Mouse (Mus musculus) hindbrain, embryonic 16.5 days (tissue): Measurements from ENCODE around the gene Vps25. TPM values are rescaled to one million over a fixed set of nuclear protein-coding genes. Genes with fewer than 3 reads are reported as not detected.

Experiments used
- ATAC-seq: fragments of 200-750 bp; cut with Nextera tagmentation; 2 replicates; pipeline ENCODE4 v1.8.0; 2017; ENCODE audit warnings: moderate TSS enrichment, moderate library complexity
- H3K27ac ChIP-seq: fragments of 300-500 bp; sonication (generic); 2 replicates; pipeline ENCODE4 v1.5.1; 2014; ENCODE audit warnings: low read depth, mild to moderate bottlenecking, control low read depth, low read length, moderate library complexity
- H3K27me3 ChIP-seq: fragments of 300-500 bp; sonication (generic); replicated peaks from 2 replicates; pipeline ENCODE4 v1.6.1; 2014; ENCODE audit warnings: low read length; ENCODE audit not compliant: control insufficient read depth, insufficient read depth
- H3K36me3 ChIP-seq: fragments of 300-500 bp; sonication (generic); 2 replicates; pipeline ENCODE4 v1.6.1; 2014; ENCODE audit warnings: mild to moderate bottlenecking, low read length, moderate library complexity, mixed read lengths; ENCODE audit not compliant: control insufficient read depth, insufficient read depth
- H3K4me1 ChIP-seq: fragments of 300-500 bp; sonication (generic); 2 replicates; pipeline ENCODE4 v1.6.1; 2014; ENCODE audit warnings: low read depth, low read length; ENCODE audit not compliant: control insufficient read depth, insufficient read depth
- H3K4me2 ChIP-seq: fragments of 300-500 bp; sonication (generic); 2 replicates; pipeline ENCODE4 v1.6.1; 2014; ENCODE audit warnings: mild to moderate bottlenecking, low read length, control low read depth, moderate library complexity
- H3K4me3 ChIP-seq: fragments of 300-500 bp; sonication (generic); 2 replicates; pipeline ENCODE4 v1.5.1; 2014; ENCODE audit warnings: mild to moderate bottlenecking, low read length, control low read depth, moderate library complexity
- H3K9ac ChIP-seq: fragments of 300-500 bp; sonication (generic); 2 replicates; pipeline ENCODE4 v1.6.1; 2014; ENCODE audit warnings: low read depth, mild to moderate bottlenecking, control low read depth, low read length, moderate library complexity
- H3K9me3 ChIP-seq: fragments of 300-500 bp; sonication (generic); 2 replicates; pipeline ENCODE4 v1.6.1; 2014; ENCODE audit warnings: mild to moderate bottlenecking, low read length, moderate library complexity; ENCODE audit not compliant: control insufficient read depth
- WGBS: fragments of 180-500 bp; shearing (Covaris S2); extraction: QIAGEN DNeasy Blood & Tissue Kit; methylation state at CpG from one replicate; pipeline ENCODE4 v1.1.7; 2014; 5-methylcytosine and 5-hydroxymethylcytosine counted together
- polyA plus RNA-seq: library from polyadenylated mRNA; unstranded; fragments of >200 nt; fragmentation: Nextera tagmentation; extraction: Ambion mirVana; gene quantifications from 2 replicates; pipeline ENCODE4 v1.2.1, GENCODE M21; 2015

Vps25 gene
- polyA plus RNA-seq, 1 experiment from 2014 or later = 131 TPM

GRCm38 (mm10) chr11:101300881-101301280 is 47.4 kb downstream of the Vps25 start:
- Histone ChIP-seq H3K36me3 (peaks cover 4% of the 10 kb centered on the region; the same call in 1 of the 2 replicates), H3K9me3 (no peaks in the 10 kb centered on the region), H3K27ac (no peak overlapping the region), H3K4me1 (peaks cover 16% of the 10 kb centered on the region), H3K27me3 (no peaks in the 10 kb centered on the region), H3K4me2 (peak overlapping the region; percentile 99), H3K9ac (peak overlapping the region; percentile 90), H3K4me3 (peak overlapping the region; percentile 97)
- ATAC-seq = no peak
- WGBS = 65% methylated on average over 7 of the region's 7 CpGs

- peaks cover 4% of the 10 kb centered on the region; the same call in 1 of the 2 replicates for H3K36me3 ChIP-seq
- ATAC-seq = no peak; the same call in 1 of the 2 replicates
- H3K4me1 ChIP-seq = peaks cover 16% of the 10 kb centered on the region
Measured at GRCm38 (mm10) chr11:101301299-101302003, 47.9 kb downstream of the Vps25 start.

GRCm38 (mm10) chr11:101302004-101302798 is 48.7 kb downstream of the Vps25 start, which contains the start of gene Becn1:
Becn1 (minus strand) TSS chr11:101302286.
- peaks cover 16% of the 10 kb centered on the region for H3K4me1 ChIP-seq
- no peaks in the 10 kb centered on the region for H3K9me3 ChIP-seq
- peak within 1 kb of the TSS; percentile 97 for H3K4me3 ChIP-seq
- H3K27me3 ChIP-seq = no peaks in the 10 kb centered on the region; the same call in 1 of the 2 replicates
- peaks cover 4% of the 10 kb centered on the region; the same call in 1 of the 2 replicates for H3K36me3 ChIP-seq
- peak; percentile 98 for ATAC-seq
- H3K4me2 ChIP-seq = peak within 1 kb of the TSS; percentile 99
- WGBS = 7% methylated on average over 39 of the region's 39 CpGs
- H3K27ac ChIP-seq = peak within 1 kb of the TSS; percentile 80
- H3K9ac ChIP-seq = peak within 1 kb of the TSS; percentile 90

More at GRCm38 (mm10) chr11:101301299-101302003, 47.9 kb downstream of the Vps25 start:
- H3K4me3 ChIP-seq = peak overlapping the region; percentile 97
- H3K27ac ChIP-seq = peak overlapping the region; percentile 80
- H3K4me2 ChIP-seq = peak overlapping the region; percentile 99
- no peaks in the 10 kb centered on the region for H3K27me3 ChIP-seq
- WGBS = 13% methylated on average over 26 of the region's 26 CpGs
- H3K9ac ChIP-seq = peak overlapping the region; percentile 90
- H3K9me3 ChIP-seq = no peaks in the 10 kb centered on the region

- no peaks in the 10 kb centered on the region for H3K9me3 ChIP-seq
- H3K9ac ChIP-seq = no peak overlapping the region
- H3K27ac ChIP-seq = no peak overlapping the region
- H3K27me3 ChIP-seq = no peaks in the 10 kb centered on the region; the same call in 1 of the 2 replicates
- no peaks in the 10 kb centered on the region for H3K4me1 ChIP-seq
- H3K36me3 ChIP-seq = no peaks in the 10 kb centered on the region
- 39% methylated on average over 5 of the region's 5 CpGs for WGBS
- H3K4me3 ChIP-seq = no peak overlapping the region
- no peak overlapping the region for H3K4me2 ChIP-seq
- no peak for ATAC-seq
Measured at GRCm38 (mm10) chr11:101307744-101308143, 54.2 kb downstream of the Vps25 start.

Other genes with a start within 250 kb of the Vps25 start
- 175 and 179 TPM in 2 replicates for gene Atp6v0a1, start 244.3 kb upstream of the Vps25 start, polyA plus RNA-seq
- gene Naglu, start 183.7 kb upstream of the Vps25 start, polyA plus RNA-seq = 13.8 and 13.9 TPM in 2 replicates
- gene Hsd17b1, start 175.3 kb upstream of the Vps25 start, polyA plus RNA-seq = 0.26 and 0.50 TPM in 2 replicates
- 42.5 and 45.9 TPM in 2 replicates for gene Coasy, start 171.1 kb upstream of the Vps25 start, polyA plus RNA-seq
- gene Mlx, start 166.4 kb upstream of the Vps25 start, polyA plus RNA-seq = 91.5 and 101 TPM in 2 replicates
- gene Psmc3ip, start 158.3 kb upstream of the Vps25 start, polyA plus RNA-seq = 17.9 and 19.0 TPM in 2 replicates
- gene Retreg3, start 133.8 kb upstream of the Vps25 start, polyA plus RNA-seq = 22.8 and 24.3 TPM in 2 replicates
- gene Tubg1, start 133.8 kb upstream of the Vps25 start, polyA plus RNA-seq = 79.6 and 80.2 TPM in 2 replicates
- 56.9 and 60.3 TPM in 2 replicates for gene Tubg2, start 97.8 kb upstream of the Vps25 start, polyA plus RNA-seq
- 8.7 and 11.2 TPM in 2 replicates for gene Cntnap1, start 83.2 kb upstream of the Vps25 start, polyA plus RNA-seq
- 9.3 and 9.5 TPM in 2 replicates for gene Plekhh3, start 82.4 kb upstream of the Vps25 start, polyA plus RNA-seq
- 0.32 and 0.60 TPM in 2 replicates for gene Ccr10, start 78.3 kb upstream of the Vps25 start, polyA plus RNA-seq
- 30.0 and 32.4 TPM in 2 replicates for gene Ezh1, start 27.2 kb upstream of the Vps25 start, polyA plus RNA-seq
- gene Ramp2, start 7.7 kb upstream of the Vps25 start, polyA plus RNA-seq = 100 and 108 TPM in 2 replicates
- gene Wnk4, start 6.9 kb downstream of the Vps25 start, polyA plus RNA-seq = 7.2 and 7.3 TPM in 2 replicates
- gene Cntd1, start 25.3 kb downstream of the Vps25 start, polyA plus RNA-seq = 0.83 and 1.0 TPM in 2 replicates
- gene Coa3, start 25.4 kb downstream of the Vps25 start, polyA plus RNA-seq = 226 and 232 TPM in 2 replicates
- 175 and 182 TPM in 2 replicates for gene Becn1, start 48.6 kb downstream of the Vps25 start, polyA plus RNA-seq
- 106 and 117 TPM in 2 replicates for gene Psme3, start 62.5 kb downstream of the Vps25 start, polyA plus RNA-seq
- gene Aoc2, start 71.4 kb downstream of the Vps25 start, polyA plus RNA-seq = 0.93 and 2.1 TPM in 2 replicates
- 0.15 and 0.29 TPM in 2 replicates for gene Aoc3, start 76.9 kb downstream of the Vps25 start, polyA plus RNA-seq
- not detected in 2 replicates for gene G6pc, start 113.9 kb downstream of the Vps25 start, polyA plus RNA-seq
- gene Aarsd1, start 163.9 kb downstream of the Vps25 start, polyA plus RNA-seq = 93.5 and 98.6 TPM in 2 replicates
- 8.1 and 9.5 TPM in 2 replicates for gene Gm27029, start 171.1 kb downstream of the Vps25 start, polyA plus RNA-seq
- gene Rundc1, start 171.4 kb downstream of the Vps25 start, polyA plus RNA-seq = 30.7 and 33.6 TPM in 2 replicates
- gene Ptges3l, start 171.6 kb downstream of the Vps25 start, polyA plus RNA-seq = 3.1 and 3.9 TPM in 2 replicates
- gene Rpl27, start 188.6 kb downstream of the Vps25 start, polyA plus RNA-seq = 204 and 207 TPM in 2 replicates
- gene Ifi35, start 194.7 kb downstream of the Vps25 start, polyA plus RNA-seq = 3.9 and 4.8 TPM in 2 replicates
- gene Rnd2, start 211.3 kb downstream of the Vps25 start, polyA plus RNA-seq = 83.2 and 90.6 TPM in 2 replicates
- gene Vat1, start 212.5 kb downstream of the Vps25 start, polyA plus RNA-seq = 125 and 134 TPM in 2 replicates